Mouse (Mus musculus) midbrain, embryonic 11.5 days (tissue): ENCODE measurements around the gene Pofut1. TPM values are rescaled to one million over a fixed set of nuclear protein-coding genes. Genes with fewer than 3 reads are reported as not detected.

ENCODE experiments used
- ATAC-seq: fragments of 200-750 bp; cut with Nextera tagmentation; 2 replicates; pipeline ENCODE4 v1.8.0; 2017; ENCODE audit warnings: moderate TSS enrichment, moderate library complexity; ENCODE audit not compliant: low FRiP score
- DNase-seq: peaks from one replicate; pipeline ENCODE4 v3.0.0; 2015; ENCODE audit warnings: low spot score; ENCODE audit errors: missing footprints
- H3K27ac ChIP-seq: fragments of 300-500 bp; sonication (generic); 2 replicates; pipeline ENCODE4 v1.5.1; 2014; ENCODE audit warnings: low read depth, low read length
- H3K27me3 ChIP-seq: fragments of 300-500 bp; sonication (generic); 2 replicates; pipeline ENCODE4 v1.6.1; 2014; ENCODE audit warnings: mild to moderate bottlenecking, low read length, moderate library complexity, mixed read lengths; ENCODE audit not compliant: control insufficient read depth, insufficient read depth
- H3K36me3 ChIP-seq: fragments of 300-500 bp; sonication (generic); 2 replicates; pipeline ENCODE4 v1.6.1; 2014; ENCODE audit warnings: mild to moderate bottlenecking, low read length, moderate library complexity, mixed read lengths; ENCODE audit not compliant: control insufficient read depth, insufficient read depth
- H3K4me1 ChIP-seq: fragments of 300-500 bp; sonication (generic); 2 replicates; pipeline ENCODE4 v1.6.1; 2014; ENCODE audit warnings: low read length; ENCODE audit not compliant: control insufficient read depth, insufficient read depth
- H3K4me2 ChIP-seq: fragments of 300-500 bp; sonication (generic); 2 replicates; pipeline ENCODE4 v1.6.1; 2014; ENCODE audit warnings: mild to moderate bottlenecking, moderate library complexity
- H3K4me3 ChIP-seq: fragments of 300-500 bp; sonication (generic); 2 replicates; pipeline ENCODE4 v1.5.1; 2014; ENCODE audit warnings: low read depth, low read length
- H3K9ac ChIP-seq: fragments of 300-500 bp; sonication (generic); 2 replicates; pipeline ENCODE4 v1.6.1; 2014; ENCODE audit warnings: low read length
- H3K9me3 ChIP-seq: fragments of 300-500 bp; sonication (generic); 2 replicates; pipeline ENCODE4 v1.6.1; 2016; ENCODE audit warnings: low read length; ENCODE audit not compliant: control insufficient read depth
- WGBS: fragments of 180-500 bp; shearing (Covaris S2); extraction: QIAGEN DNeasy Blood & Tissue Kit; methylation state at CpG from one replicate; pipeline ENCODE4 v1.1.7; 2014; 5-methylcytosine and 5-hydroxymethylcytosine counted together
- polyA plus RNA-seq: library from polyadenylated mRNA; unstranded; fragments of >200 nt; fragmentation: Nextera tagmentation; extraction: Ambion mirVana; gene quantifications from 2 replicates; pipeline ENCODE4 v1.2.1, GENCODE M21; 2014

Pofut1 gene
- polyA plus RNA-seq, 1 experiment from 2014 or later, result 7.2 TPM

DNA sequence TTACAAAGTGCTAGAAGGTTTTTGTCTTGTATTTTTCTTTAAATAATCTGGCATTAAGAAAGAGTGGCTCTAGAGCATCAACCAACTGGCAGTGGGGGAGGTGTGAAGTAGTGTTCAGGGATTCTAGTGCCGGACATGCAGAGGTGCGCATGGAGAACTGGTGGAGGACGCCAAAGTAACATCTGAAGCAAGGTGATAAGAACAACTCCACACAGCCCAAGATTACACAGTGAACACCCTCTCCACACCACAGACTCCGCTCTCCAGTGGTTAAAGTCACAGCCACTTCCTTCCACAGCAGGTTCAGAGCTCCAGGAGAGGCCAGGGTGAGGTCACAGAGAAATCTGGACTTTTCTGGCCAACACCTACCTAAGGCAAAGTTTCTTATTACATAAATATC is 13.4 kb upstream of the Pofut1 start:
- 92% methylated on average over 4 of the region's 4 CpGs for WGBS

DNA sequence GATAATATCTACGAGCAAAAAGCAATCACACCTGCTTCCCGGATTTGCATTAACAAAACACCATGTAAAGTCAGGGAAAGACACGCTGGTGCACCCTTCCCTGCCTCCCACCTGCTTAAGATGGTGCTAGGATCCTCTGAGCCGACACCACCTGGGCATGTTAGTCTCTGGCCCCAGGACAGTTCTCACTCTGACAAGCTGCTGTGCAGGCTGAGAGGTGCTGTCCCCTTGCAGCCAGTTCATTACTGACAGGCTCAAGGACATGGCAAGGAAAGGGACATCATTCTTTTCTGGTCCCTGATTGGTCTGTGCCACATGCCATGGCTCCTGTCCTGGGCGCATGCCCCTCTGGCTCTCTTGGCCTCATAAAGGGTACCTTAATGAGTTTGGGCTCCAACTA is 12.8 kb upstream of the Pofut1 start:
- Histone ChIP-seq H3K4me1 (peaks cover 11% of the 10 kb centered on the region), H3K36me3 (peaks cover 33% of the 10 kb centered on the region), H3K9ac (no peak overlapping the region), H3K27me3 (no peaks in the 10 kb centered on the region), H3K4me3 (no peak overlapping the region), H3K9me3 (no peaks in the 10 kb centered on the region), H3K27ac (no peak overlapping the region), H3K4me2 (no peak overlapping the region)
- WGBS, result 91% methylated on average over 5 of the region's 5 CpGs
- no peak for ATAC-seq
- peak; percentile 37 for DNase-seq

More for the DNA sequence above, 13.4 kb upstream of the Pofut1 start:
- Histone ChIP-seq H3K36me3 (peaks cover 33% of the 10 kb centered on the region), H3K27me3 (no peaks in the 10 kb centered on the region), H3K4me2 (no peak overlapping the region), H3K27ac (no peak overlapping the region), H3K9me3 (no peaks in the 10 kb centered on the region), H3K4me1 (peaks cover 11% of the 10 kb centered on the region), H3K4me3 (no peak overlapping the region), H3K9ac (no peak overlapping the region)
- DNase-seq, result no peak
- no peak for ATAC-seq

DNA sequence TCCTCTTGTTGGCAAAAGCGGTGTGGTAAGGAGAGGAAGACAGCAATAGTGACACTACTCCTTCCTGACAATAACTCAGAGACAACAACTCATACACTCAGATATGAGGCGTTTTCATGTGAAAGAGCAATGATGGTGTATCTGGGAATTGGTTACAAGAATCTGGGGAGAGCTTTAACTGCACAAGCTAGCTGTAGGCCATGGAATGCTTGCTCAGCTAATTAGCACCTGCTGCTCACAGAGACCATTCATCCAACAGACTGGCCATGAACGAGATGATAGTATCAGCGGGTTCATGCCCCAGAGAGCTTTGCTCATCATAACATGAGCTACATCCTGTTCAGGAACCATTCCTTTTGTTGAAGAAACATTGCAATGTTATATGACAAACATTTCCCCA is 4.1 kb upstream of the Pofut1 start:
- Histone ChIP-seq H3K27me3 (no peaks in the 10 kb centered on the region), H3K9me3 (no peaks in the 10 kb centered on the region), H3K4me2 (no peak overlapping the region), H3K27ac (no peak overlapping the region), H3K36me3 (peaks cover 14% of the 10 kb centered on the region), H3K9ac (no peak overlapping the region), H3K4me1 (peaks cover 18% of the 10 kb centered on the region), H3K4me3 (no peak overlapping the region)
- WGBS, result 82% methylated on average over 4 of the region's 4 CpGs
- DNase-seq (no peak), ATAC-seq (no peak)

DNA sequence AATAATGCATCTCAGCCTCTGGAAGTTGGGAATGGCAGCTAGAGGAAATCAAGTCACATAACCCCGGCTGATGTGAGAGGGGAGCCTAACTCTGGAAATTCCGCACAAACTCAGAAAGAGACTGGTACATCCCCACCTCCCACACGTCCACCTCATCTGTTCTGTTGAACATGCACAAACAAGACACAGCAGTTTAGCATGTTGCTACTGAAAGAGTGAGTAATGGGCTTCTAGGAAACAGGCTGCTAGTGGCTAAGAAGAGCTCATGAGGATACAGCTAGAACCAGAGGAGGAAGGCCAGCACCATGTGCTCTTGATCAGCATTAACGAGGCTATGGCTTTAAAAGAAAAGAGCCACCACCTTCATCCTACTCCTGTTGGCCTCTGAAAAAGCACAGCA is 3.4 kb upstream of the Pofut1 start:
- H3K4me3 ChIP-seq, result no peak overlapping the region
- 70% methylated on average over 4 of the region's 4 CpGs for WGBS

DNA sequence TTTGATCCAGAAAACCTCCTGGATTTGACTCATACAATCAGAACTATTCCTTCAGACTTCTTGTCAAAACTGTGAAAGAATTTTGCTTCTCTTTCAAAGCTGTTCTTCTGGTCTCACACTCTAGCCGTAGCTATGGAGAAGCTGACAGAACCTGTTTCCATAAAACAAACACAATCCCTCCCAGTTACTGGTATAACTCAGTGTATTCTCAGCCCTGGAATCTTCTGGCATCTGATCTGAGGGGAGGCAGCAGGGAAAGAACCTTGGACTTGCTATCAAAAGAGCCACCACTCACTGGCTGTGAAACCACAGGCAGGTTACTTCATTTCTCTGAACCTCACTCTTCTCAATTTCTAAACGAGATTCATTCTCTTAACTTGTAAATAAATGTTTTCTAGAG is 2.9 kb upstream of the Pofut1 start:
- H3K4me1 ChIP-seq, result peaks cover 22% of the 10 kb centered on the region
- H3K4me3 ChIP-seq, result no peak overlapping the region
- WGBS, result 54% methylated on average over 2 of the region's 2 CpGs
- H3K27me3 ChIP-seq, result no peaks in the 10 kb centered on the region
- peaks cover 10% of the 10 kb centered on the region; the same call in 1 of the 2 replicates for H3K36me3 ChIP-seq
- no peak overlapping the region for H3K9ac ChIP-seq
- no peak overlapping the region for H3K27ac ChIP-seq
- H3K4me2 ChIP-seq, result no peak overlapping the region
- DNase-seq (no peak), ATAC-seq (no peak)
- no peaks in the 10 kb centered on the region for H3K9me3 ChIP-seq

More for the DNA sequence above, 3.4 kb upstream of the Pofut1 start:
- Histone ChIP-seq H3K36me3 (peaks cover 10% of the 10 kb centered on the region; the same call in 1 of the 2 replicates), H3K9ac (no peak overlapping the region), H3K4me2 (no peak overlapping the region), H3K9me3 (no peaks in the 10 kb centered on the region), H3K27ac (no peak overlapping the region), H3K4me1 (peaks cover 22% of the 10 kb centered on the region), H3K27me3 (no peaks in the 10 kb centered on the region)
- DNase-seq, result no peak
- no peak for ATAC-seq

DNA sequence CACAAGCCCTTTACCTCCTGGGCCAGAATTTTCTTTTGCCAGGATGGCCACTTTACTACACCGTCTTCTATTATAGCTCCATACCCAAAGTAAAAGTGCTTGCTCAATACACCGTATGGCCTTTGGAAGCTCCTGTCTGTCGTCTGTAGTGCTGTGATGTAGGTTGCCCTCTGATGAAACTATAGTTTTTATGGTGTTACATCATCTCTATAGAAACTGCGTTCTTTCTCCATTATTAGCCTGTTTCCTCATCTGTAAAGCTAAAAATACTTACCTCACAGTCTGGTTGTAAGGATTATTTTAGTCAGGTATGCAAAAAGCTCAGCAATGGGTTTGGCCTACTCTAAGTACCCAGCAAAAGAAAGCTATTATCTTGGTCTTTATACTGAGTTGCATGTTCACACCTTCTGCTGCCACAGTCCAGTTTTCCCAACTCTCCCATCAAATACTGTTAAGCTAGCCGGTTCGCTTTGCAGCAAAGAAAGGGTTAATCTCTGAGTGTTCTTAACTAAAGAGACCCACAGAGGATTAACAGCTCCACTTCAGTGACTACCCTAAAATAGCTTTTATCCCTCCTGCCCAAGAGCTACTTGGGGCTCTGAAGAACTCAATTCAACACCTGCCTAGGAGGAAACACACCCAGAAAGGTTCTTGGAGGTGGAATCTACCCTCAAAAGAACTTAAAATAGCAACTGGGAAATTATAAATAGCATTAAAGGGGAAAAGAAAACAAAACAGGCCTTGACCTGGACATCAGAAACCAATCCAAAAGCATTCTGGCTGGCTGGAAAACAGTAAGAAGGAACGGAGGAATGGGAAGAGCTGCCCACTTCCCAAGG is 2.1 kb upstream of the Pofut1 start:
- WGBS, result 41% methylated on average over 7 of the region's 7 CpGs
- Histone ChIP-seq H3K4me3 (peak overlapping the region; percentile 98), H3K27me3 (no peaks in the 10 kb centered on the region), H3K27ac (no peak overlapping the region; the same call in 1 of the 2 replicates), H3K36me3 (peaks cover 10% of the 10 kb centered on the region), H3K4me2 (peak overlapping the region; percentile 95), H3K9ac (peak overlapping the region; percentile 99), H3K4me1 (peaks cover 22% of the 10 kb centered on the region), H3K9me3 (no peaks in the 10 kb centered on the region)
- no peak for ATAC-seq
- peak; percentile 85 for DNase-seq

DNA sequence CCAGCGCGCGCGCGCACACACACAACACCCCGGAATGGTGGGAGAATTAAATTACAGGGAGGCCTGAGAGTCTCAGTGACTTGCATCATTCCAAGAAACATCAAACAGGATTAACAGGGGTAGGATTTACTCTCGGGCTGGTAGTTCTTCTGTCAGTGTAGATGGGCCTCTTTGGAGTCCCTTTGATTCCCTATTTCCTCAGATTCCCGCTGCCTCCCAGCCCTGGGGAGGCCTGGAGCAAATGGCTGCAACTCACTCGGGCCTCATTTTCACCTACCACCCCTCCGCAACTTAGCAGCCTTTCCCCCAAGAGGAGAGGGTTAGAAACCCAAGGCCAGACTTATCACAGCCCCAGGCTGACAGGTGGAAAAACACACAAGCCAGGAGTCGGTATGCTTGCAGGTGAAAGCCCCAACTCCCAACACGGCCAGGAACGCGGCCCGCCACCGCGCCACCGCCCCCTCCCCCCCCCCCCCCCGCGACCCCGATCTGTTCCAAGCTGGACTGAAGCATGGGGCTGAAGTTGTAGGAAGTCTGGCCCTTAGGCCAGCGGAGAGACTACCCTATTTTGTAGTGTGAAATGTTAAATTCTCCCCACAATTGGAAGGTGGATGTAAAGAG is 1.4 kb upstream of the Pofut1 start:
- no peaks in the 10 kb centered on the region for H3K27me3 ChIP-seq
- DNase-seq, result peak; percentile 91
- peak overlapping the region; percentile 95 for H3K4me2 ChIP-seq
- 1% methylated on average over 19 of the region's 22 CpGs for WGBS
- peak overlapping the region; percentile 78; the same call in 1 of the 2 replicates for H3K27ac ChIP-seq
- H3K9me3 ChIP-seq, result no peaks in the 10 kb centered on the region
- peak overlapping the region; percentile 98 for H3K4me3 ChIP-seq
- peaks cover 22% of the 10 kb centered on the region for H3K4me1 ChIP-seq
- peak overlapping the region; percentile 99 for H3K9ac ChIP-seq
- ATAC-seq, result no peak
- H3K36me3 ChIP-seq, result peaks cover 11% of the 10 kb centered on the region

DNA sequence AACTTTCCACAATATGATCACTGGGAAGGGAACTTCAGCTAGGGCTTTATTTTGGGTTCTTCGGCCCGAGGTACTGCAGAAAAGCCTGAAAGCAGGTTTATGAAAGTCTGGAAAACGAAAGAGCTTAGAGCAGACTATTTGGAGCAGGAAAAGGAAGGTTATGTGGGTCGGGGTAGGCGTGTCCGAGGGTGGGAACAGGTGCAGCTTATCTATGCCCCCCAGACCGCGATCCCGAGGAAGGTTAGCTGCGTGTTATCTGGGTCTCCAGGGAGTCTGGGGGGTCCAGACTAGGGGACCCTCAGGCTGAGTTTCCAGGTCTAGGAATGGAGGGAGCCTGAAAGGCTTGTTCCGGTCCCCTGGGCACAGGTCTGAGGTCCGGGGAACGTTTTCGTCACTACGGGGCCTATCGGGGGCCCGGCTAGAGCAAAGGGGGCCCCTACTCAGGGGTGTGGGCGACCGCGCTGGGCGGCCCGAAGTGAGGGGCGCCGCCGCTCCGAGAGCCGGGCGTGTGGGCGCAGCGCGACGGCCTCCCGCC is 565 bp upstream of the Pofut1 start:
- no peaks in the 10 kb centered on the region for H3K9me3 ChIP-seq
- H3K27ac ChIP-seq, result peak overlapping the region; percentile 78
- under 1% methylated on average over 33 of the region's 33 CpGs for WGBS
- peak overlapping the region; percentile 95 for H3K4me2 ChIP-seq
- ATAC-seq, result no peak; the same call in 1 of the 2 replicates
- H3K4me3 ChIP-seq, result peak overlapping the region; percentile 98
- H3K27me3 ChIP-seq, result no peaks in the 10 kb centered on the region
- peaks cover 9% of the 10 kb centered on the region for H3K36me3 ChIP-seq
- DNase-seq, result peak; percentile 94
- H3K9ac ChIP-seq, result peak overlapping the region; percentile 99
- H3K4me1 ChIP-seq, result peaks cover 22% of the 10 kb centered on the region

DNA sequence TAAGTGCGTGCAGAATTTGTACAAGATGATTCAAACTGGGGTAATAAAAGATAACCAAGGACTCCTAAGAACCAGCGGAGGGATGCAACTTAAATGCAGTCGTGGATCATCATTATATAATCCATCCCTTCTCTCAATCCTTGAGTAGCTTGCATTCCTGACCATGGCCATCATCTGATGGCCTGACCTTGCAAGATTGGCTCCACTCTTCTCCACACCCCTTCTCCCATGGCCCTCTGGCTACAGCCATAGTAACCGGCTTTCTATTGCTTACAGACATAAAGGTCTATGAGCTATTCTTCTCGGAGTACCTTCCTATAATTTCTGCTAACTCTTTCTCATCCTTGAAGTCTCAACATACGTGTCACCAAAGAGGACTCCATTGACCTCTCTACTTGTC is 823 bp downstream of the Pofut1 start:
- Histone ChIP-seq H3K9me3 (no peaks in the 10 kb centered on the region), H3K4me1 (peaks cover 22% of the 10 kb centered on the region), H3K27ac (no peak overlapping the region), H3K4me3 (peak overlapping the region; percentile 98), H3K27me3 (no peaks in the 10 kb centered on the region), H3K4me2 (peak overlapping the region; percentile 95), H3K9ac (peak overlapping the region; percentile 99), H3K36me3 (peaks cover 4% of the 10 kb centered on the region; the same call in 1 of the 2 replicates)
- WGBS, result 73% methylated on average over 6 of the region's 6 CpGs
- peak; percentile 86 for DNase-seq
- ATAC-seq, result no peak
